Mouse (Mus musculus): ENCODE data around the gene Cep170.

- TF ChIP-seq GATA1 (IDR thresholded peaks at IDR 0.05; ENCODE audit: borderline replicate concordance, low read length) (no peak), CTCF (IDR thresholded peaks at IDR 0.05; ENCODE audit: low read depth, low read length) (no peak), POLR2AphosphoS5 (IDR thresholded peaks at IDR 0.05; ENCODE audit: insufficient replicate concordance, low read depth, low read length) (no peak)
These were observed 81.0 kb downstream of the Cep170 start for GRCm38 (mm10) chr1:176732834-176733233.
